Mouse (Mus musculus): ENCODE results near the gene Mycbp2.

DNA sequence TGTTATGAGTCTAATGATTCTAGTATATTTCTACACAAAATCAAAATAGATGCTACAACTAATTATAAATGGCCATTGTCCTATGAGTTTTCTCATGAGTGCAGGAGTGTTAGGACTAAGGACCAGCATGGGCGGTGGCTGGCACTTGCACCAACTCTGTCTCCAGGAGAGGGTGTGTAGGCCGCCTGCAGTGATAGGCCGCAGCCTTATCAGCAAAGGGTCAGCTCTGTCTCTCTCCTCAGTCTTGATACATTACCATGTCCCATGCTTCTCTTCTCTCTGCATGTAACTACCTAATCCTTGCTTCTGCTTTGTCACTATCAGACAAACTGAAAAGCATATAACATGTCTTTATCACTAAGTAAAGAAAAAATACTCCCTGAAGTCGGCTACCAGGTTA is 69.9 kb downstream of the Mycbp2 start:
- no peak for TF ChIP-seq CTCF (IDR thresholded peaks at IDR 0.05; ENCODE audit: borderline replicate concordance, insufficient read depth, low read length)
- TF ChIP-seq POLR2A (IDR thresholded peaks at IDR 0.05; ENCODE audit: low read depth, low read length): no peak
